Mouse (Mus musculus) C2C12 (cell line): Measurements from ENCODE around the gene Prkar1a.

ENCODE experiments used
- CTCF ChIP-seq: IDR thresholded peaks from one replicate; pipeline ENCODE4 v1.5.1; 2011; ENCODE audit not compliant: control insufficient read depth, insufficient read depth, insufficient read length
- MYOG ChIP-seq: IDR thresholded peaks from one replicate; pipeline ENCODE4 v1.6.1; 2011; ENCODE audit not compliant: control insufficient read depth, insufficient read length; ENCODE audit errors: extremely low read depth

DNA sequence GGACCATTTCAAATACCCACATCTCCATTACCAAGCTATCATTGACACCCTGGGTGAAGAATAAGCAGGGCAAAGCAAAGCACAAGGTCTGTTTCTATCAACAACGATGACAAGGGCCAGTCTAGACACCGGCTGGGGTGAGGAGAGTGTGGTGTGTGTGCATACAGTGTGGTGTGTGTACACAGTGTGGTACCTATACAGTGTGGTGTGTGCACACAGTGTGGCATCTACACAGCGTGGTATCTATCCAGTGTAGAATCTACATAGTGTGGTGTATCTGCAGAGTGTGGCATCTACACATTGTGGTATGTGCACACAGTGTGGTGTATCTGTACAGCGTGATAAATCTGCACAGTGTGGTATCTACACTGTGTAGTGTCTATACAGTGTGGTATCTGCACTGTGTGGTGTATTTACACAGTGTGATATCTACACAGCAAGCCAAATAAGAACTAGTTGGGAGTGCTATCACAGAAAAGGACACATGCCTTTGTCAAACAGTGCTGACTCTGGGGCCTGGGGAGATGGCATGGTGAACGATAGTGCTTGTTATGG, 48.0 kb downstream of the Prkar1a start:
- TF ChIP-seq CTCF = no peak
- TF ChIP-seq MYOG = no peak
